Mouse (Mus musculus): ENCODE results near the gene Padi6.

The Padi6 gene

DNA sequence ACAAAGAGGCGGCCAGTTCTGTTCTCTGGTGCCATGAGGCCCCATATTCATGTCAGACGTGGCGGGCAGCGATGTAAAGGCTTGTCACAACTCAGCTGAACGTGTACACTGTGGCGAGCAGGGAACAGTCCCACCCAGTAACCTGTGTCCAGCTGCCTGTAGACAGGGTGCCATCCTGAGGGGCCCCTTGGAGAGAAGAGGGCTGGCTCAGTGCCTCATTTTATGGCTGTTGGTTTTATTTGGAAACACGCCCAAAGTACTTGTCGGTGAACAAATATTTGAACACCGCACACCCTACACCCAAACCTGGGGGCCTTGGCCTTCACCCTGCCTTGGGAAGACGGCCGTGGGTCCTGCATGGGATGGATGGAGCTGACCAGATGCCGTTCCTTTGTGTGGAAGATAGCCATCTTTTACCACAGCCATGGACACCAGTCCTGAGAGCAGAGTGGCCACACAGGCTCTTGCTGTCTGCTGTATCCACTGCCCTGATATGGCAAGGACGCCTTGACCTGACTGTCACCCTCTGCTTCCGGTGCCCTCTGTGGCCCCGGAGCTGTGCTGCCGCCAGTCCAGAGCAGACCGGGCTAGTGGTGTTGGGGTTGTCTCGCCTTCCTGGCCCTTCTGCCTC is 34.0 kb downstream of the Padi6 start:
- no peak for DNase-seq (ENCODE audit: low spot score in 2 of 2)

DNA sequence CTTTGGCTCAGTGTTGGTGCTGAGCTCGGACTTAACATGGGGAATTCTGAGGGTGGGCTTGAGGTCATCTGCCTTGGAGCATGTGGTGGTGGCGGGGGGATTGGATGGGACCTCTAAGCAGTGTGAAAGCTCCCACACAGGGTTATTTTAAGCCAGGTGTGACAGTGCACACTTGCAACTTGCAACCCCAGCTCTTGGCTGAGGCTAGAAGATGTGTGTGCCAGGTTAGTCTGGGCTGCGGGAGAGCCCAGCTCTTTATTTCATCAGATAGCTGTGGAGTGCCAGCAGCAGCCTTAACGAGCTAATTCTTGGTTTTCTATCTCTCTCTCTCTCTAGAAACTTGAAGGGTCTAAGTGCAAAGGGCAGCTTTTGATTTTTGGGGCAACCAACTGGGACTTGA is 34.8 kb downstream of the Padi6 start:
- no peak for DNase-seq (ENCODE audit: low spot score in 2 of 2)

DNA sequence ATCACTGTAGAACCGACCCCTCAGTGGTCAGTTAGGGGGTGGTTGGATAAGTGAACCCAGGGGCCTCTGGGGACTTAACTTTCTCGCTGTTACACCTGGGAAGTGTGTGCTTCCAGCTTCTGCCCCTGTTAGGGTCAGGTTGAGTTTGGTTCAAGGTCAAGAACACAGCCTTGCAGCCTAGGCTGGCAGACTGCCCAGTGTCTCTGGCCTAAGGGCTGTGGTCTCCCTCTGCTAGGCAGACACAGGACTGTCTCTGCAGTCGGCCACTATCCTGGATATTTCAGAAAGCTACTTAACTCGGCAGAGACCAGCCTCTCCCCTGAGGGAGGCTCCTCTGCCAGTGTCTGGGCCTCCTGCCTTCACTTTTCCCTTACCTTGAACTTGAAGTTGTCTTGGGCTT is 38.3 kb downstream of the Padi6 start:
- no peak for DNase-seq (ENCODE audit: low spot score in 2 of 2)

DNA sequence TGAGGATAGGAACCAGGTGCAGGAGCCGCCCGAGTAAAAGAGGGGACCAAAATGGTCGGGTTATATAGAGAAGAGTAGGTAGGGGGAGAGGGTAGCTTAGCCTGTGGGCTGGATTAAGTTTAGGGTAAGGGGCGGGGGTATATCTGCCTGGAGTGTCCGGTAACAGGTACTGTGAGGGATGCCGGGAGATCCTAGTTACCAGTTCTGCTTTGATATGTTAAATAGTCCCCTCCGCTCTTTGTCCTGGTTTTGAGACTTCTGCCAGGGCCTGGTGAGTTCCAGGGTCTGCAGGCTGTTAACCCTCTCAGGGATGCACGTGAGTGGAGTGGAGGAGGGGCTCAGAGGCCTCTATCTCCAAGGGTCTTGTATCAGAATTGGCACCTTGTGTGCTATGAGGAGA is 38.8 kb downstream of the Padi6 start:
- no peak for DNase-seq (ENCODE audit: low spot score in 2 of 2)

DNA sequence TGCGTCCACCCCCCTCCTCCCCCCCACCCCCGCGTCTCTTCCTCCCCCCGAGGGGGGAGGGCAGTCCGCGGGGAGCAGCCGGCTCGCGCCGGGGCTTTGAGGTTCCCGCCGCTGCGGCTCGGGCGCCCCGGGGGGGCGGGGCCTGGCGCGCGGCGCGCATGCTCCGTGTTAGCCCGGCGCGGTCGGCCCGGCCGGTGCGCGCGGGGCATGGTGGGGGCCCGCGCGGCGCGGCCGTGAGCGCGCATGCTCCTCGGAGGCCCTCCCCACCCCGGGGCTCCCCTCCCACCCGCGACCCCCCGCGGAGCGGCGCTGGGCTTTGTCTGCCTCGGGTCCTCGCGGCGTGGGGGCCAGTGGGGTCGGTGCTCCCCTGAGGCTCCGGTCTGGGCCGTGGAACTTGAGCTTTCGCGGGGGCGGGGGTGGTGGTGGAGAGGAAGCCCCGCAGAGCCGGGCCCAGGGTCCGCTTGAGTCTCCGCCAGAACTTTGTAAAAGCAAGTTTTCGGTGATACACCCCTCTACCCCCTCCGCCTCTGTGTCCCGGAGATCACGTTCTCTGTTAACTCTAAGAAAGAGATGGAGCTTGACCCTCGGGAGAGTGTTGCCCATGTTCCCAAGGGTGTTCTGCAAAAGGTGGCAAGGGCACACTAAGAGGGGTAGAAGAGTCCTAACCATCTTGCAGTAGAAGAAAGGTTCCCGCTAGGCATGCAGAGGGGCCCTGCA is 39.7 kb downstream of the Padi6 start:
- peak; percentile 68 to 69 for DNase-seq (ENCODE audit: low spot score in 2 of 2)

DNA sequence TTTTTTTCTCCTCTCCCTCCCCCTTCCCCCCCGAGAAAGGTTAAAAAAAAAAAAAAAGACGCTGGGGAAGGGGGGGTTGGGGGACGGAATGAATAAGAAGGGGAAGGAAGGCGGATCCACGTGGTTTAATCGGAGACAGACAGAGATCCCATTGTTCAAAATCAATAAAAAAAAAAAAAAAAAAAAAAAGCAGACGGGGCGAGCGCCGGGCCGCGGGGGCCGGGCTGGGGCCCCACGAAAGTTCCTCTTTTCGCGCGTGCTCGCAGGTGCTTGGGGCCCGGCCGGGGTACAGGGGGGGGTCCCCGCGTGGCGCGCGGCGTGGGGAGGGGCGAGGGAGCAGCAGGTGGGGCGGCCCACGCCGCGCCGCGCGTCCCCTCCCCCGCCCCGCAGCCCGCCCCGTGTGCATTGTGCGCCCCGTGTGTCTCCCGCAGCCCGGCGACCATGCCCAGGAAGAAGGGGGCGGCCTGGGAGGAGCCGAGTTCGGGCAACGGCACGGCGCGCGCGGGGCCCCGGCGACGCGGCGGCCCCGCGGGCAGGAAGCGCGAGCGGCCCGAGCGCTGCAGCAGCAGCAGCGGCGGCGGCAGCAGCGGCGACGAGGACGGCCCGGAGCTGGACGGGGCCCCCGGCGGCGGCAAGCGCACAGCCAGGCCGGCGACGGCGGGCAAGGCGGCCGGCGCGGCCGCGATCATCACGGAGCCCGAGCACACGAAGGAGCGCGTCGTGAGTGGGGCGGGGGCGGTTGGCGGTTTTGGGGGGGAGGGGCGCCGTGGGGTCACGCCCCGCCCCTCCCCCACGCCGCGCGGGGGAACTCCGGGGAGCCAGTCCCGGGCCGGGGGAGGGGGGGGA is 40.5 kb downstream of the Padi6 start:
- no peak for DNase-seq (ENCODE audit: low spot score in 2 of 2)

DNA sequence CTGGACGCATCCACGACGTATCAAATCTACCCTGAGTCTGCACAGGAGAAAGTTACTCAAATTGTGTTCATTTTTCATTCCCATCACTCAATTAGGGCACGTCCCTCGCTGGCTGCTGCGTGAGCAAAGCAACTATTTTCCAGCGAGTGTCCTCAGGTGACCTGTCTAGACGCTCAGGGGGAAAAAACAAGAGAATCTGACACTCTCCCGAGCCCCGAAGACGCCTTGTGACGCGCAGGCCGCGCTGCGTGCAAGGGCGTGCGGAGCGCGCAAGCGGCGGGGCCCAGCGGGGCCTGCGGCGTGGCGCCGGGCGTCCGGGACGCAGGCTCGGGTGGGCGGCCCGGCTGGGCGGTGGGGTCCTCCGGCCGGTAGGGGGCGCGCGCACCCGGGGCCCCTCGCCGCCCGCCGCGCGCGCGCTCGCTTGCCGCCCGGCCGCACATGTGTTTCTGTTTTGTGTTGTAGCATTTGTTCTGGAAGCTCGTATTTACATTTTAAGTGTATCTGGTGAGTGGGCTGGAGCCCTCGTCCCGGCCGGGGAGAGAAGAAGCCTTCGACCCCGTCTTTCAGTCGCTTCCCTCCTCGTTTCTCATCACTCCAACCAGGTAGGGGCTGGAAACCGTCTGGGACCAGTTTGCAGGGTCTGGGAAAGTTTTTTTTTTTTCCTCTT is 41.3 kb downstream of the Padi6 start:
- DNase-seq (ENCODE audit: low spot score in 2 of 2) = peak; percentile 72 to 77

DNA sequence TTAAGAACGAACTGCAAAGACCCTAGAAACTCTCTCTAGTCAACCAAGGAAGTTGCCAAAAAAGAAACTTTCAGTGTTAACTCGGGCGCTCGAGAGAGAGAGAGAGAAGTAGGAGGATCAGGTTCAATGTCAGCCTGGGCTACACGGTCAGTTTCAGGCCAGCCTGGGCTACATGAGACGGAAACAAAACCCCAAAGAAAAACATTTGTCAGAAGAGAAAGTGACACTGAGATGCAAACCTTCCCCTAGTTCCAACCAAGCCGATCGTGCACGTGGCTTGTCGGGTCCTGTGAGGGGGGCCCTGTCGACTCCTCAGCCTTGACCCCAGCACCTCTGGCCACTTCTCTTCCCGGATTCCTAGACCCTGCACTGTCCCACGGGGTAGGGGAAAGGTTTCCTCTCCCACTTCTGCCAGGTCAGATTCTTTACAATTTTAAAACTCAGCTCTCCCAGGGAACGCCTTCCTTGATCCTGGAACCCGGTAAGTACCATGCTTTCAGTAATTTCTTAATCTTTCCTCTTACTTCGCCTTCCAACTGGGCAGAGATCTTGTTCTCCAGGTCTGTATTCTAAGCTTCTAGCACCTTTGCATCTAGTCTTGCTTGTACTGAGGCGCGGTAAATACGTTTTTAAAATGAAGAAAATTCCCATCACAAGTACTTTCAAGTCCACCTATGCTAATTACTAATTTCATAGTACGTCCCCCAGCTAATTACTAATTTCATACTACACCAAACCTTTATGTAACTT is 42.0 kb downstream of the Padi6 start, which contains the start of gene Rcc2:
TSS of gene Rcc2 (plus strand) at position 273 of the 750 bp plus-strand sequence.
- no peak for DNase-seq (ENCODE audit: low spot score in 2 of 2)

DNA sequence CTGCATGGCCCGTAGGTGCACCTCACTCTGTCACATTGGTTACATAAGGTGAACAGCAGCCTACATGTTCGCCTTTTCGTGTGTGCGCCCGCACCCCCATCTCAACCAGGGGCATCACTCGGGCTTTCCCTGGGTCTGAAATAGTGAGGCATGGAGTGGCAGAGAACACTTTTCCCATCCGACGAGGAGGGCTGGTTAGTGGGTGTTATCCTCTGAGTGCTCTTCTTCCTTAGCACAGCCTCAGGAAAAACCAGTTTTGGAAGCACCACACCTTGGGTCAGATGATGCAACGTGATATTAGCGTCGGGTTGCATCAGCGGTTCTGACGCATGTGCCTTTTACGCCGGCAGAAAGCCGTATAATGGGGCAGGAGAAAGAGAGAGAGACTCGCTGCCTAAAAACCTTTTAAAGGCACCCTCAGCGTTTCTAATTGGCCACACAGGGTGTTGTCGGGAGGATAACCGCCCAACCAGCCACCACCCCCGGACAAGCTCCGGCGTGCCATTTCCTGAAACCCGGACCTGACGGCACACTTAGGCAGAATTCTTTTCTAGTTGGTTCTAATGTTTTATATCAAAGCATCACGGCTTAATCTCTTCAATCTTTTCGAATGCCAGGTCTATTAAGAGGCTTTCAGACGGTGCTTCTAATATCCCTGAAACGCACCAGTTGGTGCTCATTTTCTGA is 42.9 kb downstream of the Padi6 start:
- peak; percentile 72 to 76 for DNase-seq (ENCODE audit: low spot score in 2 of 2)

DNA sequence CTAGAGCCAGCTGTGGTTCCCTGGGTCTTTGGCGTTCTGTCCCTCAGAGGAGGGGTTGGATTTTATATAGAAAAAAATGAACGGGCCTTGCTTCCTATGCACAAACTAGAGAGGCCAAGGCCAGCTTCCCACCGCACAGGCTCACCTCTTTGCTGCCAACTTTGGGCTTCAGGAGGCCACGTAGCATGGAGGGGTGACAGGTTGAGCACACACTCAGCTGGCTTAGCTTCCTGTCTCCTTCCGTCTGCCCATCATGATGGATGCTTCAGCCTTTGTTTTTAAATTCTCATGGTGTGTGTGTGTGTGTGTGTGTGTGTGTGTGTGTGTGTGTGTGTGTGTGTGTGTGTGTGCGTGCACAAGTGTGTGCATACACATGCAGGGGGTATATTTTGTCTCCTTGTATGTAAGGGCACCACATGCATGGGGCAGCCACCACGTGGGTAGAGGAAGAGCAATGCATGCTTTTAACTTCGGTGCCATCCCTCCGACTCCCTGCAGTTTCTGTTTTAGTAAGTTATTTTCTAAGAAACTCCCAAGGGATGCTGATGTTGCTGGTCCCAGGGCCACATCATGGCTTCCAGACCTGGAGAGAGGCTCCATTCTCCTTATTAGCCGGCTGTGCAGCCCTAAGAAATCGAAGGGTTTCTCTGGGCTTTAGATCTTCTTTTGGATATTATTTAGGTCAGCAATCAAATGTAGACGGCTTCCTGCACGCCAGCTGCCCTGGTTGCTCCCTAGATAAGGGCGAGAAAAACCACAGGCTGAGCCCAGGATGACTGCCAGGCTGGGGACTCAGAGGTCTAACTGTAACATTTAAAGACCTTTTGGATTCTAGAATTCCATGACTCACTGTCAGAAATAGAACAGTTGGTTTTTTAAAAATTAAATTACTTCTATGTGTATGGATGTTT is 46.5 kb downstream of the Padi6 start:
- DNase-seq (ENCODE audit: low spot score in 2 of 2) = no peak

DNA sequence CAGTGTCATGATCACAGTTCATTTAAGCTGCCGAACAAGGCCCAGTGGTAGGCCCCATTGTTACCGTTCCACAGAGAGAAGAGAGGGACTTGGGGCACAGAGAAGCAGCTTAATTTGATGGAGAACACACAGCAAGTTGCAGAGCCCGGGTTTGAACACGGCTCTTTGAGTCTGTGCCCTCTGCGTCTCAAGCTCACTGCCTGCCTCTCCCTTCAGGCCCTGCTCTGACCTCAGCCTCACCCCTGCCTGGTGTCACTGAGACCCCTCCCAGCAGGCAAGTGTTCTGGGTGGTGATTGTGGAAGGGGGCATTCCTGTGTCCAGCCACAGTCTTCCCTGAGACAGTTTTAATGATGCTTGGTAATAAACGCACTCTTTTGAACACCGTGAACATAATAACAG is 47.3 kb downstream of the Padi6 start:
- no peak for DNase-seq (ENCODE audit: low spot score in 2 of 2)

DNA sequence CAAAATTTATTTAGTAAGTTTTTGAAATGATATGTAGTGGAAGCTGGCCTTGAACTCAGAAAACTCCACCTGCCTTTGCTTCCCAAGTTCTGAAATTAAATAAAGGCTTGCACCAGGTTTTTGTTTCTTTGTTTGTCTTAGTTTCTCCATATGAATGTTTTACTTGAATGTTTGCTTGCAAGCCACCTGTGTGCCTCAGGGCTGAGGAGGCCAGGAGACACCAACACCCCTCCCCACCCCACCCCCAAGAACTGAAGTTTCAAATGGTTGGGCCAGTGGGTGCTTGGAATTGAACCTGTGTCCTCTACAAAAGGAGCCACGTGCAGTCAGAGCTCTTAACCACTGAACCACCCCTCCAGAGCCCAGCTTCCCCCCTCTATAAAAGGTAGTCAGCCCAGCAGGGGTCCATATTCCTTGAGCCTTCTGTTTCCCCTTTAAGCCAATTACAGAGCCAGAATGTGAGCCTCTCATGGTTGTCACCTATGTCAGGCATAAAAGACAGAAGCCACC is 47.8 kb downstream of the Padi6 start:
- DNase-seq (ENCODE audit: low spot score in 2 of 2) = no peak

DNA sequence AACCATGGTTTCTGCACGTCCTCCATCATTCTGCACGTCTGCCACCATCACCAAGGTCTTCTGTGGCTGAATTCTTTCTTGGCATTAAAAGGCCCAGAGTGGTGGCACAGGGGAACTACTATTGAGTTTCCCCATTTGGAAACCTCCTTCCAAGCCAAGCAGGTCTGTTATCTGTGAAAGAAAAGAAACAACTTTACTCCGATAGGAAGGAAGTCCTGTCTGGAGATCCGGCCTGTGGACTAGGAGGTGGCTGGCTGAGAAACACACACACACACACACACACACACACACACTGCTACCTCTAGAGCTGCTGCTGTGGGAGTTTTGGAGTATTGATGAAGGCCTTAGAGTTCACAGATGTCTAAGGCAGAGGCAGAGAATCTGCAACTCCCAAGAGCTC is 48.9 kb downstream of the Padi6 start:
- no peak for DNase-seq (ENCODE audit: low spot score in 2 of 2)

DNA sequence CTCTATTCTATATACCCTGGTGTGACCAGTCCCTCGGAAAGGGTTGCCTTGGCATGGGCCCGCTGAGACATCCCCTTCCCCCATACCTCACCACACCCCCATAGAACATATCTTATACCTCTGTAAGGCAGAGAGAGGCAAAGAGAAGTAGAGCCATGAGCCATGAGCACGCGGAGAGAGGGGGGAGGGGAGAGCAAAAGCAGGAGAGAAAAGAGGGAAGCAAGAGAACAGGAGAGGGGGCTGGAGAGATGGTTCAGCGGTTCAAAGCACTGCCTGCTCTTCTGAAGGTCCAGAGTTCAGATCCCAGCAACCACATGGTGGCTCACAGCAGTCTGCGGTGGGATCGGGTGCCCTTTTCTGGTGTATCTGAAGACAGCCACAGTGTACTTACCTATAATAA is 51.0 kb downstream of the Padi6 start:
- no peak for DNase-seq (ENCODE audit: low spot score in 2 of 2)

DNA sequence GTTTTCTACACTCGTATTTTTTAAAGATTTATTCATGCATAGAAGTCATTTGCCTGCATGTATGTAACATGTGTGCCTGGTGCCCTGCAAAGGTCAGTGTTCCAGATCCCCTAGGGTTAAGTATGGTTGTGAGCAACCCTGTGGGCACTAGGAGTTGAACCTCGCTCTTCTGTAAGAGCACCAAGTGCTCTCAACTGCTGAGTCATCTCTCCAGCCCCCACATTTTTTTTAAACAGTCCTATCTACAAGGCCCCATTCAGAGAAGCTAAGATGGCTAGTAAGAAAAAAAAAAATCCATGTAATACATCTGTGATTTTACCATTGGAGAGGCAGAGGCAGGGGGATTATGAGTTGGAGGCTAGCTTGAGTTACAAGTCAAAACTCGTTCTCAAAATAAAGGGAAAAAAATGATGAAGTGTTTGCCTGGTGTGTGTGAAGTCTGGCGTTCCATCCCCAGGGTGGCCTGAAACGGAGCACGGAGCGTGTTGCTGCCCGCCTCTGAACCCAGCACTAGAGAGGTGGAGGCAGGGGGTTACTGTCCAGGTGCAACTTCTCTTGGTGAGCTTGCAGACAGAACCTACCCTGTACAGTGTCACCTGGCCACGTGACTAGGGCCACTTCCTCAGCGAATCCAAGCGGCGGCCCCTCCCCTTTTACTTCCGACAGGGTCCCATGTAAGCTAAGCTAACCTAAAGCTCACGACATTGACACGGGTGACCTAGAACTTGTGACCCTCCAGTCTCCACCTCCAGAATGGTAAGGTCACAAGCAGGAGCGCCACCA is 52.4 kb downstream of the Padi6 start:
- no peak for DNase-seq (ENCODE audit: low spot score in 2 of 2)

DNA sequence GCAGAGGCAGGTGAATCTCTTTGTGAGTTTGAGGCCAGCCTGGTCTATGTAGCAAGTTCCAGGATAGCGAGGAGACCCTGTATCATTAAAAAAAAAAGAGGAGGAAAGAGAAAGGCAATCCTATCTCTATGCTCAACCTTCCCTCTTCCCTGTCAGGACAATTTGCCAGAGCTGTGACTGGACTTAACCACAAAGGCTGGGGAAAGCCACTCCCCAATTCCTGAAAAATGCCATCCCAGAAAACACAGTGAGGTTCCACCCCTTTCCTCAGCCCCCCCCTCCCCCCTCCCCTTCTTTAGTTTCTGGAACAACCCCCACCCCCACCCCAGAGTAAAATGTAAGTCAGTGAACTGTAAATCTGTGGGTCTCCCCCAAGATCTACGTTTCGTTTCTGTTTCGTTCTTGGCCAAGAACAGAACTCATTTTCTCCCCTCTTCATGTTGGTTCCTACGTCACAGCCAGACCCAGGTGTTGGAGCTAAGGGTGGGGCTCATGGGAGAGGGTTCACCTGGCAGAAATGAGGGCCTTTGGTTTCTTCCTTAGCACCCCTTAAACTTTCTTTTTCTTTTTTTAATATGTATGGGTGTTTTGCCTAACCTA is 53.5 kb downstream of the Padi6 start:
- DNase-seq (ENCODE audit: low spot score in 2 of 2) = no peak

DNA sequence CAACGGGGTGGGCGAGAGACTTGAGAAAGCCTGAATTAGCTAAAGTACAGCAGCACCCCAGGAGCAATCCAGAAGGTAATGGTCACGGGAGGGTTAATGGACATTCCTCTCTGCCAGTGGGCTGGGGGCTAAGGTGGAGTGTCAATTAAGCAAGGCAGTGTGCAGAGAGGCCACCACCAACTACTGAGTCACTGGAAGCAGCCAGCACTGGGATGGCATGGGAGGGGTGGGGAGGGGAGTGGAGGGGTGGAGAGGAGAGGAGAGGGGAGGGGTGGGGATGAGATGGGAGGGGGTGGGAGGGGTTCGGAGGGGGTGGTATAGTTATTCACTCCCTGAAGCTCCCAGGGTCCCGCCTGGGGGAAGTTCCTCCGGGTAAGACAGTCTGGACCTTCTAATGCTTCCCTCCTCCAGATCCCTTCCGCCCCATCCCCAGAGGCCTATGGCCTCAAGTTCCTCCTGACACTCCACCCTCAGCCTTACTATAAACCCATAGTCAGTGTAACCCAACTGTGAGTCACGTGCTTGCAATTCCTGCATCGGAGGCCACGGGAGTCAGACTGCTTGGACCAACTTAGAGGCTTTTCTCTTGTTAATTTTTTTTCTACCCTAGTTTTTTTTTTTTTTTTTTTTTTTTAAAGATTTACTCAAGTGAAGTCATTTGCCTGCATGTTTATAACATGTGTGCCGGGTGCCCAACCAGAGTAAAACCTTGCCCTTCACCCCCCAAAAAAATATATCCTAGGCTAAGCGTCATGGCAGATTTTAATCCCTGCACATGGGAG is 54.2 kb downstream of the Padi6 start:
- DNase-seq (ENCODE audit: low spot score in 2 of 2) = no peak
